Mouse (Mus musculus) cerebellum, adult 2 months (tissue): ENCODE measurements around the gene Hapln3.

ENCODE experiments used
- CTCF ChIP-seq: fragments of 200-500 bp; IDR thresholded peaks from 2 replicates; pipeline ENCODE4 v1.5.1; 2011; ENCODE audit warnings: low read depth, mild to moderate bottlenecking, control low read depth, low read length, moderate library complexity, borderline replicate concordance; ENCODE audit not compliant: insufficient read depth
- POLR2A ChIP-seq: fragments of 200-500 bp; IDR thresholded peaks from 2 replicates; pipeline ENCODE4 v1.6.1; 2011; ENCODE audit warnings: low read length, control low read depth, borderline replicate concordance; ENCODE audit not compliant: insufficient read depth

DNA sequence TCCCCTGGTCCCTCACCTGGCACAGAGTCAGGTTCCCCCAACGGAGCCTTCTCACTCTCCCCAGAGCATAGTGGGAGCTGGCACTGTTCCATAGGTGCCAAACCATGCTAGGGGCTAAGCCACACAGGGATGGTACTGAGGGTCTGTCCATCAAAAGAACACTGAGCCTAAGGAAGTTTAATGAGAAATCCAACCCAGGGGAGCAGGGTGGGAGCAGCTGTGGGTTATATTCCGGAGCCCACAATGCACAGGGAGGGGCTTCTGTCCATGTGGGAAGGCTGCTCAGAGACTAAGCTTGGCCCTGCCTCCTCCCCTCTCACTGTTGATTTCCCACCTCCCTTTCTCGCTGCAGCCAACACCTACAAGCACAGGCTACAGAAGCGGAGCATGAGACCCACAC lies 17.0 kb downstream of the Hapln3 start:
- TF ChIP-seq CTCF (no peak), POLR2A (no peak)
